17 mouse cellular contexts compared by ENCODE assay signal in the genomic region with DNA sequence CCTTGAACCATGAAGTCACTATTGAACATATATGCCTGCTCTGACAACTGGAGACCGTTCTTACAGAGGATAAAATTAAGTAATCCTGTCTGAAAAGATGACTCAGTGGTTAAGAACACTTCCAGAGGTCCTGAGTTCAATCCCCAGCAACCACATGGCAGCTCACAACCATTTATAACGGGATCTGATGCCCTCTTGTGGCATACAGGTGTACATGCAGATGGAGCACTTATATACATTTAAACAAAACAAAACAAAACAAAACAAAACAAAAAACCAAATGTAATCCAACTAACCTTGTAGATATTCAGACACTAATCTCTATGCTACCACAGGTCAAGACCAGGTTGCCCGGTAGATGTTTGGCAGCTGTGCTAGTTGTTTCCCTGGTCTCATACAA. TPM values are rescaled to one million over a fixed set of nuclear protein-coding genes. Genes with fewer than 3 reads are reported as not detected.
A peak's percentile ranks its signal among the peaks of the same experiment; 100 is the strongest.
DNase-seq lines count a peak whose midpoint lies in the region; TF ChIP-seq lines count a peak whose summit lies in the region.
"Had no signal": no experiment of that assay in that cellular context is flagged by ENCODE, and none has a peak within 500 bp of the region (broad histone marks: within the 10 kb centered on the region; RNA-seq: fewer than 3 reads in every experiment).

No protein-coding gene starts in this region.

- H3K4me3 ChIP-seq in layer of hippocampus, adult 2 months = no peak overlapping the region
- H3K4me3 ChIP-seq: forebrain, embryonic 10.5 days; limb, embryonic 13.5 days; myocyte had no signal

- no peak for TF ChIP-seq POLR2A in brain, embryonic 14.5 days (IDR thresholded peaks at IDR 0.05; ENCODE audit: borderline replicate concordance, extremely low read depth, insufficient read depth, insufficient read length, poor library complexity, severe bottlenecking)

- no peak overlapping the region for H3K27ac ChIP-seq in layer of hippocampus, adult 2 months
- H3K27ac ChIP-seq: forebrain, embryonic 10.5 days; limb, embryonic 13.5 days had no signal

- DNase-seq in layer of hippocampus, adult 2 months (ENCODE audit: low spot score in 2 of 2) = no peak
- DNase-seq in layer of hippocampus, postnatal 25 days (ENCODE audit: extremely low spot score in 1 of 2, low spot score in 1 of 2) = no peak
- DNase-seq in 3T3-L1 (ENCODE audit: low read depth, low spot score) (peak; percentile 43), A20 (ENCODE audit: low read depth, low spot score) (peak; percentile 46), MN1 (ENCODE audit: low spot score) (no peak)
- DNase-seq in brain, embryonic 14.5 days (ENCODE audit: low read depth) = no peak
- no peak for DNase-seq in adrenal gland, adult 18-20 months (ENCODE audit: low spot score in 2 of 2)
- DNase-seq: adrenal gland, postnatal 10 days; cerebellum, postnatal 10 days; heart, adult 11 months; heart, postnatal 14 days; kidney, postnatal 14 days; lung, postnatal 10 days; thymus, adult 2 months had no signal

- TF ChIP-seq CTCF in layer of hippocampus, adult 2 months (conservative IDR thresholded peaks at IDR 0.05) = peak; percentile 55
- peak; percentile 5; the same call in 1 of the 2 replicates for TF ChIP-seq CTCF in brain, embryonic 14.5 days (IDR thresholded peaks at IDR 0.05; ENCODE audit: borderline replicate concordance, extremely low read depth, insufficient read depth, insufficient read length)

RNA-seq across cellular contexts. Expression of a gene that starts 32.3 kb away (rescaled TPM):
- 10 to 100 TPM; 29.4 to 33.7 TPM for total RNA-seq in layer of hippocampus, adult 2 months (2021)
- total RNA-seq in layer of hippocampus, postnatal 25 days (2021) = 10 to 100 TPM; 38.2 to 41.4 TPM
- 60.6 and 70.7 TPM in 2 replicates for polyA plus RNA-seq in brain, embryonic 14.5 days (2012; rRNA removed)
- 10 to 100 TPM; 13.4 TPM for total RNA-seq in adrenal gland, adult 18-20 months (2021)

RNA-seq across cellular contexts. Expression of a gene that starts 44.4 kb away (rescaled TPM):
- 1 to 10 TPM; 2.7 to 2.9 TPM for total RNA-seq in layer of hippocampus, adult 2 months (2021)
- total RNA-seq in layer of hippocampus, postnatal 25 days (2021) = 1 to 10 TPM; 1.2 TPM
- polyA plus RNA-seq in brain, embryonic 14.5 days (2012; rRNA removed) = not detected in 2 replicates
- total RNA-seq in adrenal gland, adult 18-20 months (2021) = 1 to 10 TPM; 1.0 to 1.6 TPM

RNA-seq across cellular contexts. Expression of a gene that starts 45.6 kb away (rescaled TPM):
- total RNA-seq in layer of hippocampus, adult 2 months (2021) = 1 to 10 TPM; 7.3 to 9.0 TPM
- 1 to 10 TPM; 7.6 to 8.6 TPM for total RNA-seq in layer of hippocampus, postnatal 25 days (2021)
- 4.0 and 5.7 TPM in 2 replicates for polyA plus RNA-seq in brain, embryonic 14.5 days (2012; rRNA removed)
- 10 to 100 TPM in 1 of 2 experiments, 1 to 10 TPM in 1; 9.8 to 13.3 TPM for total RNA-seq in adrenal gland, adult 18-20 months (2021)

Comparison
In these comparisons a context has a peak if more than half of its experiments do, and no peak if none do; other contexts are left out.
1. DNase-seq: peak in 3T3-L1 (single experiment) and A20 (single experiment); none in layer of hippocampus, adult 2 months (0 of 2), layer of hippocampus, postnatal 25 days (0 of 2), brain, embryonic 14.5 days (single experiment), adrenal gland, adult 18-20 months (0 of 2) and MN1 (single experiment).